ENCODE assay signal across 10 mouse cellular contexts in genomic region chr13:30003169-30003568, GRCm38 (mm10). TPM values are rescaled to one million over a fixed set of nuclear protein-coding genes. Genes with fewer than 3 reads are reported as not detected.
DNase-seq lines count a peak whose midpoint lies in the region; ATAC-seq and TF ChIP-seq lines count a peak whose summit lies in the region.
"Had no signal": no experiment of that assay in that cellular context is flagged by ENCODE, and none has a peak within 500 bp of the region (broad histone marks: within the 10 kb centered on the region; RNA-seq: fewer than 3 reads in every experiment).

No protein-coding gene starts in this region.

- DNase-seq in heart, postnatal 14 days, result no peak
- peak; percentile 6 for DNase-seq in 3134 (ENCODE audit: extremely low read depth, insufficient read length, low spot score)
- DNase-seq in gastrocnemius, postnatal 10 days, result no peak
- DNase-seq in urinary bladder, postnatal 10 days (ENCODE audit: low spot score), result no peak

- WGBS in heart, embryonic 12.5 days, result 49% methylated on average over 11 of the region's 11 CpGs
- 28% methylated on average over 11 of the region's 11 CpGs for WGBS in liver, embryonic 12.5 days (ENCODE audit: insufficient replicate concordance)

- no peak overlapping the region for H3K27ac ChIP-seq in heart, embryonic 12.5 days (ENCODE audit: poor library complexity, severe bottlenecking)
- no peak overlapping the region for H3K27ac ChIP-seq in bone marrow macrophage, adult 2 months (ENCODE audit: insufficient read depth, low read depth, low read length)
- no peak overlapping the region for H3K27ac ChIP-seq in liver, embryonic 12.5 days
- H3K27ac ChIP-seq: embryonic facial prominence, embryonic 13.5 days; limb, embryonic 15.5 days had no signal

- H3K4me3 ChIP-seq in heart, embryonic 12.5 days, result no peak overlapping the region
- peak overlapping the region; percentile 18; the same call in 1 of the 2 replicates for H3K4me3 ChIP-seq in bone marrow macrophage, adult 2 months (ENCODE audit: insufficient read depth, low read length)
- H3K4me3 ChIP-seq in liver, embryonic 12.5 days, result no peak overlapping the region
- H3K4me3 ChIP-seq: embryonic facial prominence, embryonic 13.5 days; limb, embryonic 15.5 days had no signal

- no peak for TF ChIP-seq CTCF in bone marrow macrophage, adult 2 months (IDR thresholded peaks at IDR 0.05; ENCODE audit: low read depth, low read length)

- H3K4me2 ChIP-seq in heart, embryonic 12.5 days, result peak overlapping the region; percentile 4; the same call in 1 of the 2 replicates
- H3K4me2 ChIP-seq in liver, embryonic 12.5 days, result peak overlapping the region; percentile 15; the same call in 1 of the 2 replicates
- H3K4me2 ChIP-seq: embryonic facial prominence, embryonic 13.5 days; limb, embryonic 15.5 days had no signal

- TF ChIP-seq POLR2A in bone marrow macrophage, adult 2 months (IDR thresholded peaks at IDR 0.05; ENCODE audit: borderline replicate concordance, low read depth, low read length), result no peak

- H3K36me3 ChIP-seq in heart, embryonic 12.5 days, result no peaks in the 10 kb centered on the region
- no peaks in the 10 kb centered on the region for H3K36me3 ChIP-seq in liver, embryonic 12.5 days
- H3K36me3 ChIP-seq: embryonic facial prominence, embryonic 13.5 days; limb, embryonic 15.5 days had no signal

- no peak for ATAC-seq in heart, embryonic 12.5 days (ENCODE audit: insufficient number of reproducible peaks, low FRiP score)
- ATAC-seq in liver, embryonic 12.5 days, result no peak
- no peak for ATAC-seq in erythroblast, adult 5-6 weeks (replicated peaks; ENCODE audit: low FRiP score, poor library complexity, severe bottlenecking)

- intact Hi-C loops in heart, postnatal 14 days (cut with DNase I), result no loop called here

- H3K27me3 ChIP-seq in heart, embryonic 12.5 days (replicated peaks), result no peaks in the 10 kb centered on the region
- H3K27me3 ChIP-seq in liver, embryonic 12.5 days (replicated peaks), result no peaks in the 10 kb centered on the region
- H3K27me3 ChIP-seq: embryonic facial prominence, embryonic 13.5 days; limb, embryonic 15.5 days had no signal

- H3K9me3 ChIP-seq in heart, embryonic 12.5 days (replicated peaks), result 0 out of 2 replicates have a peak, but pooled peaks cover 5% of the 10 kb centered on the region
- no peaks in the 10 kb centered on the region for H3K9me3 ChIP-seq in liver, embryonic 12.5 days (replicated peaks)
- H3K9me3 ChIP-seq: limb, embryonic 15.5 days had no signal

- peaks cover 16% of the 10 kb centered on the region for H3K4me1 ChIP-seq in heart, embryonic 12.5 days (replicated peaks)
- H3K4me1 ChIP-seq in bone marrow macrophage, adult 2 months (ENCODE audit: control insufficient read depth, insufficient read depth, low read length), result peaks cover 7% of the 10 kb centered on the region
- H3K4me1 ChIP-seq in liver, embryonic 12.5 days, result peaks cover 7% of the 10 kb centered on the region

- H3K9ac ChIP-seq in heart, embryonic 12.5 days, result no peak overlapping the region
- no peak overlapping the region for H3K9ac ChIP-seq in liver, embryonic 12.5 days
- H3K9ac ChIP-seq: embryonic facial prominence, embryonic 13.5 days; limb, embryonic 15.5 days had no signal

RNA-seq across cellular contexts. Expression of gene E2f3, which starts 17.3 kb away (rescaled TPM):
- 13.5 and 14.5 TPM in 2 replicates for polyA plus RNA-seq in heart, embryonic 12.5 days (2016; fragmentation: Nextera tagmentation; extraction: Ambion mirVana)
- 1 to 10 TPM; 8.8 to 9.0 TPM for total RNA-seq in heart, postnatal 14 days (2021)
- 7.9 and 8.9 TPM in 2 replicates for polyA plus RNA-seq in bone marrow macrophage, adult 2 months (2012; ENCODE audit: insufficient read depth, insufficient read length, missing spikeins)
- polyA plus RNA-seq in liver, embryonic 12.5 days (2016; fragmentation: Nextera tagmentation; extraction: Ambion mirVana), result 8.6 and 9.7 TPM in 2 replicates
- 2.9 and 4.4 TPM in 2 replicates for total RNA-seq in erythroblast, adult 5-6 weeks (2015; ENCODE audit: low replicate concordance)
- total RNA-seq in erythroblast, adult 5-6 weeks (2017; ENCODE audit: low replicate concordance), result 2.4 and 4.1 TPM in 2 replicates
- 10 to 100 TPM; 11.0 to 14.2 TPM for total RNA-seq in gastrocnemius, postnatal 10 days (2021)
